Mouse (Mus musculus) R1 (cell line): Measurements from ENCODE around the gene Slc35g3.
A peak's percentile ranks its signal among the peaks of the same experiment; 100 is the strongest.

Source experiments
- DNase-seq: peaks from one replicate; pipeline ENCODE4 v3.0.0-alpha.2; 2018; ENCODE audit warnings: low read depth, low spot score

The Slc35g3 gene

DNA sequence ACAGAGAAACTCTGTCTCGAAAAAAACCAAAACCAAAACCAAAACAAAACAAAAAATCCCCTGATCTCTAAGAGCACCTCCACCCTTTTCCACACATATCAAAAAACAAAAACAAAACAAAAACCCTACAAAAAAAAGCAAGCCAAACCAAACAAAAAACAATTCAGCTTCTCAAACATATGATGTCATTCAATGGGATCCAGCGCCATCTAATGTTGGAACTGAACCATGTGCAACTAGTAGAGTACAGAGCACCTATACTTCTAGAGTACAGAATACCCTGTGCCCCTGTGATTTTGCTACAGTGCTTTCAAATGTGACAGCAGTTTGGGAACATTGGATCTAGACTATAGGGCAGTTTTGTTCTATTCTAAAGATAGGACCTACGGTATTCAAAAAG, 7.1 kb downstream of the Slc35g3 start:
- DNase-seq, result peak; percentile 73

DNA sequence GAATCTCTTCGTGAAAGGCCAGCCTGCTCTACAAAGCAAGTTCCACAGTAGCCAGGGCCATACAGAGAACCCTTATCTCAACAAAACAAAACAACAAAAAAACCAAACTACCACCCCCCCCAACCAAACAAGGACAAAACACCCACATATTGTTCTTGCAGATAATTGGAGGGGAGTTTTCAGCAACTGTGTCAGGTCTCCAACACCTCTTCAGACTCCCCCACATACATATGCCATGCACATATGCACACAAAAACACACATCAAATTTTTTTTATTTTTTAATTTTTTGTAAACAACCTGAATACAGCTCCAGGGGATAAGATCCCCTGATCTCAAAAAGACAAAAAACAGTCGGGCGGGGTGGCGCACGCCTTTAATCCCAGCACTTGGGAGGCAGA, 7.5 kb downstream of the Slc35g3 start:
- DNase-seq, result no peak

DNA sequence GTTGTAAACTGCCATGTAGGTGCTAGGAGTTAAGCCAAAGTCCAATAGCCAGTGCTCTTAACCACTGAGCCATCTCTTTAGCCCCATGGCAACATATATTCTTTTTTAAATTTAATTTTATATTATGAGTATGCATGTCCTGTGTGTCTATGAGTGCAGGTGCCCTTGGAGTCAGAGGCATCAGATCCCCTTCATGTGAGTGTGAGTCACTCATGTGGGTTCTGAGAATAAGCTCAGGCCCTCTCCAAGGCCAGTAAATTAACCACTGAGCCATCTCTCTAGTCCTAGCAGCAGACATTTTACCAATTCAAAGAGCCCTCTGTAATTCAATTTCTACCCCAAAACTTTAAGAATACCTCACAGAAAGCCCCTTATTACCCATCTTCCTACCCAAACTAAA, 9.1 kb downstream of the Slc35g3 start:
- DNase-seq, result no peak

DNA sequence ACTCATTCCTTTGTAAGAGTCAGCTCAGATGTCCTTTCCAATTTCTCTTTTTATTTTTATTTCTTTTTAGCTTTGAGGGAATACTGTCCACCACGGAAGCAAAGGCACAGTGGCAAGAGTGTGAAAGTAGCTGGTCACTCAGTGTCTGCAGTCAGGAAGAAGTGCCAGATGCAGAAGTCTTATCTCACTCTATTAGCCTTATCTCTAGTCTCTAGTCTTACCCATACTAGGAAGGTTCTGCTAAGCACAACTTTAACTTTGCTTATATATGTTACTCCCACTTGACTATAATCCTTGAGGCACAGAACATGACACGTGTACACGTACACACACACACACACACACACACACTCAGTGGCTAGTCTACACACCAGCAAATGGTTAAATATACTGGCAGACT, 10.1 kb downstream of the Slc35g3 start:
- no peak for DNase-seq

DNA sequence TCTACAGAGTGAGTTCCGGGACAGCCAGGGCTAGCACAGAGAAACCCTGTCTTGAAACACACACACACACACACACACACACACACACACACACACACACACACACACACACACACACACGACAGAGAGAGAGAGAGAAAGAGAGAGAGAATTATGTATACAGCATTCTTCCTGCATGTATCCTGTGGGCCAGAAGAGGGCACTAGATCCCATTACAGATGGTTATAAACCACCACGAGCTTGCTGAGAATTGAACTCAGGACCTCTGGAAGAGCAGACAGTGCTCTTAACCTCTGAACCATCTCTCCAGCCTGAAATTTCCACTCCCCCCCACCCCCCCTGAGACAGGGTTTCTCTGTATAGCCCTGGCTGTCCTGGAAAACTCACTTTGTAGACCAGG, 30.4 kb downstream of the Slc35g3 start:
- DNase-seq, result peak; percentile 65

DNA sequence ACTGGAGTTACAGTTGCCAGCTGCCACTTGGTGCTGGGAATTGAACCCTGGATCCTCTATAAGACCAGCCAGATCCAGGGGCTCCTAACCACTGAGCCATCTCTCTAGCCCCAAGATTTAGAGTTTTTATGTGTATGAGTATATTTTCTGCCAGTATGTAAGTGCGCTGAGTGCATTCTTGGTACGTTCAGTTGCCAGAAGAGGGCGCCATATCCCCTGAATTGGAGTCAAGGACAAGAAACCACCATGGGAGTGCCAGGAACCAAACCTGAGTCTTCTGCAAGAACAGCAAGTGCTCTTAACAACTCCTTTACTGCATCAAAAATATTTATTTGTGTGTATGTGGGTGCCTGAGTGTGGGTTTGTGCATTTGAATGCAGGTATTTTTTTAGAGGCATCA, 32.7 kb downstream of the Slc35g3 start:
- peak; percentile 93 for DNase-seq

DNA sequence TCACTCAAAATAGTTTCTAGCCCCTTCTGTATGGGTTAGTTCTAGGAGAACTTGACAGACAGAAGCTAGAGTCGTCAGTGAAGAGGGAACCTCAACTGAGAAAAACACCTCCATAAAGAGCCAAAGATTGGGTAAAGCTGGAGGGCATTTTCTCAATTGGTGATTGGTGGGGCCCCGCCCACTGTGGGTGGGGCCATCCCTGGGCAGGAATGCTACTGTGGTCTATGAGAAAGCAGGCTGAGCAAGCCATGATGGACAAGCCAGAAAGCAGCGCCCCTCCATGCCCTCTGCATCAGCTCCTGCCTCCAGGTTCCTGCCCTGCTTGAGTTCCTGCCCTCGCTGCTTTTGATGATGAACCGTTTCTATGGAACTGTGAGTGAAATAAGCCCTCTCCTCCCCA, 35.8 kb downstream of the Slc35g3 start:
- DNase-seq, result peak; percentile 68

DNA sequence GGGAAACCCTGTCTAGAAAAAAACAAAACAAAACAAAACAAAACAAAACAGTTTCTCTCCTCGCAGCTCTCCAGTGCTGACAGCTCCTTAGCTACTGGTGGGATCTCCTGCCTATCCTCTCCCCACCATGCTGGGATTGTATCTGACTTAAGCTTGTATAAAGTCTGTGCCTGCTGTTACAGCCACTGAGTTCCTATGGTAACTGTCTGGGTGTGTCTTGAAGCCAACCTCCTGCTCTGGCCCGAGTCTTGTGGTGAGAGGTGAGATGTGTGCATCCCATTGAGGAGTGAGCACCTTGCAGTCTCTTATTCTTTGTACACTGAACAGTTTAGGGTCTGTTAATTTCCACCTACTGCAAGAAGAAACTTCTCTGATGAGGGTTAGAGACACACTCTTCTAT, 38.7 kb downstream of the Slc35g3 start:
- DNase-seq, result peak; percentile 89

DNA sequence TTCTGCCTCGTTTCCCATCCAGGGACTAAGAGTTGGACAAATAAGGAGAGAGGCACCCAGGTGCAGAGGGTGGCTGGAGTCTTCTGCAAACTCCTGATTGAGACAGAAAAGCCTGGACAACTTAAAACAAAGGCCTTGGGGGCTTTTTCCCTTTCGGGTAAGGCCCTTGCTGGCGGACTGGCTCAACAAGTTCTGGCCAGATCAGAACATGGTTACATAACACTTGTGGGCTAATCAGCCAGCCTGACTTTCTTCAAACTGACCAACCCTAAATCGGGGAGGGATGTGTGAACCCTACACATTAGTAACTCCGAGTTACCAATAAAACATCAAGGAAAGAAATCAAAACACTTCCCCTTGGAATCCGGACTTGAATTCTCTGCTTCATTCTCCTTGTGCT, 40.9 kb downstream of the Slc35g3 start:
- no peak for DNase-seq

DNA sequence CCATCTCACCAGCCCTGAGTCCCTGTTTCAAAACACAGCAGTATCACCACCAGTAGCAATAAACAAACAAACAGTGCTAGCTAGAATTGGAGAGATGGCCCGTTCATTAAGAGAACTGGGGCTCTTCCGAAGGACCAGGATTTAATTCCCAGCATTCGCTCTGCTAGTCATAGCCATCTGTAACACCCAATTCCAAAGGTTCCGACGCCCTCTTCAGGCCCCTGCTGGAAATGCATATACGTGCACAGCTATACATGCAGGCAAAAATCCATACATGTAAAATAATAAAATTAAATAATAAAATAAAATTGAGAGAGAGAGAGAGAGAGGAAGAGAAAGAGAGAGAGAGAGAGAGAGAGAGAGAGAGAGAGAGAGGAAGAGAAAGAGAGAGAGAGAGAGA, 42.3 kb downstream of the Slc35g3 start:
- DNase-seq, result peak; percentile 86

DNA sequence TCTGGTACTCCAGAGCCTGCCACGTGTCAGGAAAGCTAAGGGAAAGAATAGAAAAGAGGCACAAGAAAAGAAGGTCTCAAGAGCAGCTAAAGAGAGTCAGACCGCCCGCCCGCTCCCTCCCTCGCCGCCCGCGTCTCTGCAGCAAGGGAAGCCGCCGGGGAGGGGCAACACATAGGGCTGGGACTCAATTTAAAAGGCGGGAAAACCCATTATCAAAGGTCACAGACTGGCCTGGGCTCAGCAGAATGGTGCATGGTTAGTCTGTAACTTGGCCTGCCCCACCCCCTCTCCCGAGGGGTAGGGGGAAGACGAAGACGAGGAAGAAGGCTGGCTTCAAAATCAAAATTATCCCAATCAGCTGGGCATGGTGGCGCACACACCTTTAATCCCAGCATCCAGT, 43.1 kb downstream of the Slc35g3 start:
- peak; percentile 76 for DNase-seq

DNA sequence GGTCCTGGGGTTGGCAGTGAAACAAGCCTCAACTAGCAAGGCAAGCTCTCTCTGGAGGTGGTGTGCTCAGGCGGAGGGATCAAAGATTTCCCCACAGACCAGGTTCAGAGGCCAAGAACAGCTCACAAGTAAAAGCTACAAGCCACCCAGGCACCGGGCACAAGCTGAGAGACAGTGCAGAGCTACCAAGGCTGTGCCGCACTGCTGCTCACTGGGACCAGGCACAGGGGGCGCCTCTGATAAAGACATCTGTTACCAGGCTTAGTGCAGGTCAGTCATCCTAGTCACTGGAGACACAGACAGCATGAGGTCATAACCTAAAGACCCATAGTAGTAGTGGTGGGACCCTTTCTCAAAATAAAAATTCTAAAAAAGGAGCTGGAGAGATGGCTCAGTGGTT, 44.8 kb downstream of the Slc35g3 start:
- DNase-seq, result peak; percentile 37

DNA sequence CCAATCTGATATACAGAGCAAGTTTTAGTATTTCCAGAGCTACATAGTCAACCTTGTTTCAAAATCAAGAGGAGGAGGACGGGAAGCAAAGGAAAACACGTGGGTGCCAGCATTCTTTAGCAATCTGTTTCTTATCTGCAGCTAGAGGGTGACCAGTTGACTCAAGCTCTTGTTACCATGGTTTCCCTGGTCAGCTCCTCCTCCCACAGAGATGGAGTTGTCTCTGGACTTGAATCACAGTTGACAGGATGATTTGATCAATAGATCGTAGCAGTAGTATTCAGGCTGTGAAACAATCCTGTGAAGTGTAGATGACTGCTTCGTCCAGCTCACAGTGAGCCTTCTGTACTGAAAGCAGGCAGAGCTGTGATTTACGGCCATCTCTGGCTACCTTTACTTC, 45.8 kb downstream of the Slc35g3 start:
- peak; percentile 78 for DNase-seq

DNA sequence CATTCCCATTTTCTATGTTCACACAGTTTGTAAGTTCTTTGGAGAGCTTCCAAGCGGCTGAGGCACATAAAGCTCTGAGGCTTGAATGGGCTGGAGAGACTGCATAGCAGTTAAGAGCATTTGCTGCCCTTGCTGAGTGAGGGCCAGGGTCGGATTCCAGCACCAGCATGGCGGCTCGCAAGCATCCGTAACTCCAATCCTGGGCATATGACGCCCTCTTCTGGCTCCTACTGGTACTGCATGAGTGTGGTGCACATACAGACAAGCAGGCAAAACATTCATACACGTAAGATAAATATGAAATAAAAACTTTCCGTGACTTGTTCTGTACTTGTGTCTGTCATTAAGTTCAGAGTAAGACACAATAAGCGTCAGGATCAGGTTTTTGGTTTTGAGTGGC, 46.3 kb downstream of the Slc35g3 start:
- peak; percentile 92 for DNase-seq

DNA sequence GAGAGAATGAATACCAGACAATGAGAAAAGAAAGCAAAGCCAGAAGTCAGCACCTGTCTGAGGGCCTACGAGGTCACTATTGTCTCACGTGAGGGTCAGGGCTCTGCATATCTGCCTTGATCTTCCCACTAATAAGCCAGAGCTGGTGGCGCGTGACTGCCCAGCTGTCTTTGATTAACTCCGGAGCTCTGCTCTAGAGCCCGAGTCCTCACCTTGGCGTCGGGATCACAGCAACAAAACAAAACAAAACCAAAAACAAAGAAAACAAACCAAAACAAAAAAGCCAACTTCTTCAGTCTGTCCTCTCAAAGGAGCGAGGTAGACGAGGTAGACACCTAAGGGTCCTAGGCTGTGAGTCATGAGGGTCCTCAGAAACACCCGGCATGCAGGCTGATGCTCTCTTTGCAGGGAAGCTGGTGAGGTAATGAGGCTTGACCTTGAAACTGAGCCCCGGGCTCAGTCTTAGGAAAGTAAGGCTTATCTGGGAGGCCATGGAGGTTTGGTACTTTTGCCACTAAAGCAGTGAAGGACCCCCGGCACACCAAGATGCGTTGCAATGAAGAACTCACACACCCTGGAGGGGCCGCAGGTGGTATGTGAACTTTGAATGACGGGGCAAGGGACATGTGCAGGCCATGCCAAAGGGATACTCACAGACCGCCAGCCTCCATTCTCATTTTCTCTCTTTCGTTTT, 47.0 kb downstream of the Slc35g3 start:
- peak; percentile 76 for DNase-seq

DNA sequence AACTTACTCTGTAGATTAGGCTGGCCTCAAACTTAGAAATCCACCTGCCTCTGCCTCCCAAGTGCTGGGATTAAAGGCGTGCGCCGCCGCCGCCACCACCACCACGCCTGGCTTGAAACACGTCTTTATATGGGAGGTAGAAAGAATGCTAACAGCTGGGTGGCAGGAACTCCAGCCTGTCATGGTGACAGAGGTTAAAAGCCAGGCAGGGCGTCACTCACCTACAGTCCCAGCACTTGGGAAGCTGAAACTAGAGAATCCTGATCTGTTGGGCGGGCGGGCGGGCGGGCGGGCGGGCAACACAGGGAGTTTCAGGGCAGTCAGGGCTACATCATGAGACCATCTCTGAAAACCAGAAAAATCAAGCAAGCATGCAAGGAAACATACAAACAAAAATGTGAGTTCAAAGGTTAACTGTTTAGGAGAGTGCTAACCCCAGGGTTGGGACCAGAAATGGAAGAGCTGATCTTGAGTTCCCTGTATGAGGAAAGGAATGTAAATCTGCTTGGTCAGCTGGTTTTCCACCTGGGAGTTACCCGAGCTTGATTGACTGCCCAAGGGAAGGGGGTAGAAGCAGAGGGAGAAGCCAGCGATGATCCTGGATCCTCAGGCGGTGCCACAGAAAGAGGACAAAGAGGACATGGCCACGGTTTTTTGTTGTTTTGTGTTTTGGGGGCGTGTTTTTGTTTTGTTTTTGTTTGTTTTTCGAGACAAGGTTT, 48.7 kb downstream of the Slc35g3 start:
- peak; percentile 82 for DNase-seq

DNA sequence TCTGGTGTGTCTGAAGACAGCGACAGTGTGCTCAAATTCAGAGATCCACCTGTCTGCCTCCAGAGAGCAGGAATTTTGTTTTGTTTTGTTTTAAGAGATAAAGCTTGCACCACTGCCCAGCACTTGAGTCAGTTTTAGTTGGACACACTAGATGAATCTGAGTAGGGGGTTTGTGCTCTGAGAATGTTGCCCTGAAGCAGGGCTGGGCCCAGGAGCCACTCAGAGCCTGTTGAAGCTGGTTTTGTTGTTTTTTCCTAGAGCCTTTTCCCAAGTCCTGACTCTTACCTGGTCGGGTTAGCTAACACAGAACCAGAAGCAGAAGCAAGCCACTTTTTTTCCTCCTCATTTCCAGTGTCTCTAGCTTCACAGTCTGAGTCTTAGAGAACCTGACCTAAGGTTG, 50.7 kb downstream of the Slc35g3 start:
- peak; percentile 49 for DNase-seq

DNA sequence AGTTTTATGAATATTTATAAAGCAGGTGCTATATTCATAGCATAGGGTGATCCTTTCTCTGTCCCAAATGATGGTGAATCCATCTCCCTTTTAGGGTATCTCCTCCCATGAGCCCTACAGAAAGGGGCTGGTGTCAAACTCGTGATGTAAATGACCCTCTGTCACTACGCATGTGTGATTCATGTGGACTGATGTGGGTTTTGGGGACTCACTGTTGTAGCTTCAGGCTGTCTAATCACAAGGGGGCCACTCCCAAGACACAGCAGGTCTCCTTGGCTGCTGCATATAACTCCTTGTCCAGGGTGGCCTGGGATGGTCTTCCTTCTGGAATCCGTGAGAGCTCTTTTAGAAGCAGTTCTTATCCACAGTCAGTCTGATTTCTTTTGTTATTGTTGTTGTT, 51.3 kb downstream of the Slc35g3 start:
- DNase-seq, result peak; percentile 55
